Mouse (Mus musculus) MEL (cell line): ENCODE measurements around the gene Pcnx2. TPM values are rescaled to one million over a fixed set of nuclear protein-coding genes. Genes with fewer than 3 reads are reported as not detected.

Experiments used
- DNase-seq: peaks from one replicate; pipeline ENCODE4 v3.0.0; 2011; ENCODE audit warnings: low read depth, low spot score
- H3K27ac ChIP-seq: 2 replicates; pipeline ENCODE4 v1.5.1; 2012; ENCODE audit warnings: low read depth, mild to moderate bottlenecking, control low read depth, low read length, moderate library complexity; ENCODE audit not compliant: control insufficient read depth
- H3K27me3 ChIP-seq, 2 experiments: fragments of 150-350 bp in 1 of 2; sonication (generic) in 1 of 2; 2 replicates each; pipeline ENCODE4 v1.6.1; 2012; ENCODE audit warnings: low read length in 2 of 2, mild to moderate bottlenecking in 2 of 2, improper control_type of control experiment in 1 of 2, moderate library complexity in 1 of 2; ENCODE audit not compliant: insufficient read depth in 2 of 2, control insufficient read depth in 1 of 2
- H3K36me3 ChIP-seq, 2 experiments: 2 replicates each; pipeline ENCODE4 v1.6.1; 2012 to 2014; ENCODE audit warnings: low read length in 2 of 2, improper control_type of control experiment in 1 of 2, inconsistent platforms in 1 of 2, mild to moderate bottlenecking in 1 of 2; ENCODE audit not compliant: insufficient read depth in 2 of 2, control insufficient read depth in 1 of 2
- H3K4me1 ChIP-seq, 2 experiments: fragments of 150-350 bp in 1 of 2; sonication (generic) in 1 of 2; 2 replicates each; pipeline ENCODE4 v1.6.1; 2012; ENCODE audit warnings: low read length in 2 of 2, improper control_type of control experiment in 1 of 2, mild to moderate bottlenecking in 1 of 2; ENCODE audit not compliant: insufficient read depth in 2 of 2, control insufficient read depth in 1 of 2
- H3K4me3 ChIP-seq, 2 experiments: fragments of 150-350 bp in 1 of 2; sonication (generic) in 1 of 2; 2 replicates each; pipeline ENCODE4 v1.5.1; 2012; ENCODE audit warnings: low read depth in 2 of 2, low read length in 2 of 2, mild to moderate bottlenecking in 2 of 2, moderate library complexity in 2 of 2, control low read depth in 1 of 2, improper control_type of control experiment in 1 of 2; ENCODE audit not compliant: control insufficient read depth in 1 of 2, insufficient read depth in 1 of 2
- H3K79me2 ChIP-seq: 2 replicates; pipeline ENCODE4 v1.6.1; 2012; ENCODE audit warnings: mild to moderate bottlenecking, low read length, moderate library complexity; ENCODE audit not compliant: control insufficient read depth, poor library complexity, insufficient read depth
- H3K9ac ChIP-seq: 2 replicates; pipeline ENCODE4 v1.6.1; 2012; ENCODE audit warnings: low read depth, mild to moderate bottlenecking, control low read depth, low read length, moderate library complexity; ENCODE audit not compliant: control insufficient read depth, poor library complexity, severe bottlenecking
- H3K9me3 ChIP-seq: fragments of 150-350 bp; sonication (generic); replicated peaks from 2 replicates; pipeline ENCODE4 v1.6.1; 2012; ENCODE audit warnings: mild to moderate bottlenecking, low read length, improper control_type of control experiment, moderate library complexity; ENCODE audit not compliant: insufficient read depth
- CTCF ChIP-seq, 3 experiments: IDR thresholded peaks in 2 of 3; conservative IDR thresholded peaks in 1 of 3; 2 replicates each; pipeline ENCODE4 v1.5.1; 2011 to 2012; ENCODE audit warnings: low read length in 3 of 3, low read depth in 2 of 3, mild to moderate bottlenecking in 2 of 3, improper control_type of control experiment in 1 of 3, inconsistent platforms in 1 of 3, mixed read lengths in 1 of 3, moderate library complexity in 1 of 3; ENCODE audit not compliant: control insufficient read depth in 1 of 3, insufficient read depth in 1 of 3, poor library complexity in 1 of 3, severe bottlenecking in 1 of 3
- E2F4 ChIP-seq: IDR thresholded peaks from 2 replicates; pipeline ENCODE4 v1.6.1; 2011; ENCODE audit warnings: low read depth, low read length, improper control_type of control experiment, borderline replicate concordance
- ELF1 ChIP-seq: IDR thresholded peaks from 2 replicates; pipeline ENCODE4 v1.6.1; 2014; ENCODE audit warnings: low read depth, mild to moderate bottlenecking, inconsistent platforms, low read length, improper control_type of control experiment, moderate library complexity
- JUND ChIP-seq: IDR thresholded peaks from 2 replicates; pipeline ENCODE4 v1.6.1; 2011; ENCODE audit warnings: low read depth, mild to moderate bottlenecking, improper control_type of control experiment, low read length
- MAFK ChIP-seq: IDR thresholded peaks from 2 replicates; pipeline ENCODE4 v1.6.1; 2011; ENCODE audit warnings: low read depth, mild to moderate bottlenecking, low read length, improper control_type of control experiment, borderline replicate concordance
- MAZ ChIP-seq: IDR thresholded peaks from 2 replicates; pipeline ENCODE4 v1.6.1; 2012; ENCODE audit warnings: low read depth, mild to moderate bottlenecking, inconsistent platforms, low read length, improper control_type of control experiment
- MEF2A ChIP-seq: IDR thresholded peaks from 2 replicates; pipeline ENCODE4 v1.6.1; 2014; ENCODE audit warnings: low read depth, mild to moderate bottlenecking, inconsistent platforms, low read length, improper control_type of control experiment; ENCODE audit not compliant: poor library complexity, insufficient replicate concordance, severe bottlenecking; ENCODE audit errors: extremely low read depth
- MXI1 ChIP-seq: IDR thresholded peaks from 2 replicates; pipeline ENCODE4 v1.6.1; 2011; ENCODE audit warnings: mild to moderate bottlenecking, low read depth, low read length, improper control_type of control experiment
- NELFE ChIP-seq: IDR thresholded peaks from 2 replicates; pipeline ENCODE4 v1.6.1; 2011; ENCODE audit warnings: low read depth, low read length, improper control_type of control experiment
- POLR2AphosphoS5 ChIP-seq: IDR thresholded peaks from 2 replicates; pipeline ENCODE4 v1.6.1; 2012; ENCODE audit warnings: low read depth, borderline replicate concordance, mild to moderate bottlenecking, inconsistent platforms, low read length, moderate library complexity, mixed read lengths
- RAD21 ChIP-seq: IDR thresholded peaks from 2 replicates; pipeline ENCODE4 v1.6.1; 2011; ENCODE audit warnings: mild to moderate bottlenecking, low read depth, low read length, improper control_type of control experiment
- RCOR1 ChIP-seq: IDR thresholded peaks from 2 replicates; pipeline ENCODE4 v1.6.1; 2012; ENCODE audit warnings: low read depth, mild to moderate bottlenecking, inconsistent platforms, low read length, improper control_type of control experiment
- USF1 ChIP-seq: IDR thresholded peaks from 2 replicates; pipeline ENCODE4 v1.6.1; 2014; ENCODE audit warnings: low read depth, mild to moderate bottlenecking, inconsistent platforms, low read length, improper control_type of control experiment, moderate library complexity
- ZC3H11A ChIP-seq: IDR thresholded peaks from 2 replicates; pipeline ENCODE4 v1.6.1; 2012; ENCODE audit warnings: low read depth, mild to moderate bottlenecking, inconsistent platforms, low read length, improper control_type of control experiment
- ZKSCAN1 ChIP-seq: IDR thresholded peaks from 2 replicates; pipeline ENCODE4 v1.6.1; 2012; ENCODE audit warnings: low read depth, mild to moderate bottlenecking, inconsistent platforms, low read length, improper control_type of control experiment, moderate library complexity
- ZMIZ1 ChIP-seq: IDR thresholded peaks from 2 replicates; pipeline ENCODE4 v1.6.1; 2012; ENCODE audit warnings: low read depth, mild to moderate bottlenecking, inconsistent platforms, low read length, improper control_type of control experiment, moderate library complexity
- ZNF384 ChIP-seq: IDR thresholded peaks from 2 replicates; pipeline ENCODE4 v1.6.1; 2012; ENCODE audit warnings: low read depth, mild to moderate bottlenecking, inconsistent platforms, low read length, improper control_type of control experiment
- polyA plus RNA-seq, 2 experiments: library from polyadenylated mRNA; stranded (reverse) in 1 of 2; unstranded in 1 of 2; fragments of >175 nt in 1 of 2; fragments of >200 nt in 1 of 2; gene quantifications; 2 replicates each; pipeline versions ENCODE4 v1.2.1 to v1.2.4; 2012; ENCODE audit warnings: low replicate concordance in 2 of 2, low read depth in 1 of 2; ENCODE audit not compliant: insufficient read length in 2 of 2, insufficient read depth in 1 of 2, missing spikeins in 1 of 2
- total RNA-seq: library from RNA; depleted of rRNA; stranded (reverse); fragments of 300-350 nt; gene quantifications from 2 replicates; pipeline ENCODE4 v1.2.3, GENCODE M21; 2012

Pcnx2 gene
- total and polyA plus RNA-seq, 3 experiments = 0.04 TPM; not detected in 2

GRCm38 (mm10) chr8:125907311-125907710, 9.2 kb upstream of the Pcnx2 start:
- Histone ChIP-seq H3K27ac (no peak overlapping the region), H3K4me3 (no peak overlapping the region), H3K36me3 (no peaks in the 10 kb centered on the region), H3K4me1 (peaks cover 4 to 7% of the 10 kb centered on the region in 2 experiments; a peak in 1 of 4 replicates), H3K27me3 (no peaks in the 10 kb centered on the region), H3K79me2 (no peaks in the 10 kb centered on the region), H3K9me3 (no peaks in the 10 kb centered on the region), H3K9ac (no peak overlapping the region)
- TF ChIP-seq MXI1 = no peak
- TF ChIP-seq ZKSCAN1 = no peak
- TF ChIP-seq ZC3H11A = no peak
- TF ChIP-seq NELFE = no peak
- no peak for TF ChIP-seq ELF1
- peak; percentile 7 to 36 (median 9); a peak in 3 of 6 replicates for TF ChIP-seq CTCF (IDR thresholded peaks at IDR 0.05 in 2 of 3, conservative IDR thresholded peaks at IDR 0.05 in 1 of 3; ENCODE audit: control insufficient read depth in 1 of 3, insufficient read depth in 1 of 3, low read depth in 2 of 3, low read length in 3 of 3, poor library complexity in 1 of 3, severe bottlenecking in 1 of 3)
- TF ChIP-seq ZNF384 = no peak
- DNase-seq = no peak

- Histone ChIP-seq H3K4me1 (peaks cover 4 to 7% of the 10 kb centered on the region in 2 experiments; a peak in 2 of 4 replicates), H3K36me3 (no peaks in the 10 kb centered on the region), H3K9me3 (no peaks in the 10 kb centered on the region), H3K27ac (no peak overlapping the region), H3K79me2 (no peaks in the 10 kb centered on the region), H3K9ac (no peak overlapping the region), H3K4me3 (no peak overlapping the region), H3K27me3 (no peaks in the 10 kb centered on the region)
- no peak for TF ChIP-seq POLR2AphosphoS5
- TF ChIP-seq MAFK = no peak
- TF ChIP-seq MEF2A = no peak
- no peak for TF ChIP-seq USF1
- no peak for TF ChIP-seq MAZ
- TF ChIP-seq JUND = no peak
- no peak for TF ChIP-seq RAD21
- no peak for TF ChIP-seq ZKSCAN1
- TF ChIP-seq ZNF384 = no peak
- no peak for TF ChIP-seq ZC3H11A
- TF ChIP-seq CTCF (IDR thresholded peaks at IDR 0.05 in 2 of 3, conservative IDR thresholded peaks at IDR 0.05 in 1 of 3; ENCODE audit: control insufficient read depth in 1 of 3, insufficient read depth in 1 of 3, low read depth in 2 of 3, low read length in 3 of 3, poor library complexity in 1 of 3, severe bottlenecking in 1 of 3) = no peak
- TF ChIP-seq RCOR1 = no peak
- no peak for TF ChIP-seq NELFE
- TF ChIP-seq E2F4 = no peak
- TF ChIP-seq MXI1 = no peak
- no peak for TF ChIP-seq ELF1
- TF ChIP-seq ZMIZ1 = no peak
- DNase-seq = no peak
Measured at GRCm38 (mm10) chr8:125905341-125905740, 7.2 kb upstream of the Pcnx2 start.
